Mouse (Mus musculus) layer of hippocampus, adult 9-10 months (tissue): ENCODE results near the gene Retn.

ENCODE experiments used
- DNase-seq: peaks from one replicate; pipeline ENCODE4 v3.0.0; 2022; ENCODE audit warnings: low spot score

The Retn gene

DNA sequence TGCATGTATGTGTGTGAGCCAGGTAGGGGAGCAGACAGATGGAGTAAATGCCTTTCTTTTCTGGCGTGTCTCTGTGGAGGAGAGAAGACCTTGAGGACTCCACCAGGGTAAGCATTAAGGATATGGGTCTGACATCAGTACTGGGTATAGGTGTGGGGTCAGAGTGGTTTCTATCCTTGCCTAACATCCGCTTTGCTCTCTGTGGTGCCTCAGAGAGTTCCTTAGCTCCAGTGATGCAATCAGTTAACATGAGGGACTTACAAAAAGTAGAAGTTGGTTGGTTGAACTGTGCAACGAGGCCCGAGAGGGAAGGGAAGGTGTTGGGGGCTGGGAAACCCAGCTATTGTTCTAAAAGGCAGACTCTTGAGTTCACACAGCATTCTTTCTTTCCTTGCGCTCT, 8.8 kb downstream of the Retn start:
- DNase-seq = no peak

DNA sequence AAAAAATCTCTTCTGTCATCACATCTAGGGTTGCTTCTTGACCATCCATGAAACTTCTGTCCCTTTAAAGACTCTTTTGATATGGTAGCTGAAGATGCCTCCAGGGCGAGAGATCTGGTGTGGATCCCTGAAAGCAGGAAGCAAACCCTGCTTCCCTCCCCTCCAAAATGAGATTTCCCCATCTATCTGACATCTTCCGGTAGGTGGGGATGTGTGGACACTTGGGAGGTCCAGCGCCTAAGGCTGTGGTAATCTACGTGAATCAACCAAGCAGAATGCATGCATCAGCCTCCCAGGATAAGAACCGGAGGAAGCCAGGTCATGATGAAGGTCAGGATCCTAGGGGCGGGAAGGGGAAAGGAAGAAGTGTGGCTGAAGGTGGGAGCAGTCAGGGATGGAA, 9.9 kb downstream of the Retn start, which contains the start of gene Mcemp1:
Mcemp1 (plus strand) TSS at position 248 of the 400 bp plus-strand sequence.
- no peak for DNase-seq

GRCm38 (mm10) chr8:3670388-3670787, 14.8 kb downstream of the Retn start:
- DNase-seq = no peak

DNA sequence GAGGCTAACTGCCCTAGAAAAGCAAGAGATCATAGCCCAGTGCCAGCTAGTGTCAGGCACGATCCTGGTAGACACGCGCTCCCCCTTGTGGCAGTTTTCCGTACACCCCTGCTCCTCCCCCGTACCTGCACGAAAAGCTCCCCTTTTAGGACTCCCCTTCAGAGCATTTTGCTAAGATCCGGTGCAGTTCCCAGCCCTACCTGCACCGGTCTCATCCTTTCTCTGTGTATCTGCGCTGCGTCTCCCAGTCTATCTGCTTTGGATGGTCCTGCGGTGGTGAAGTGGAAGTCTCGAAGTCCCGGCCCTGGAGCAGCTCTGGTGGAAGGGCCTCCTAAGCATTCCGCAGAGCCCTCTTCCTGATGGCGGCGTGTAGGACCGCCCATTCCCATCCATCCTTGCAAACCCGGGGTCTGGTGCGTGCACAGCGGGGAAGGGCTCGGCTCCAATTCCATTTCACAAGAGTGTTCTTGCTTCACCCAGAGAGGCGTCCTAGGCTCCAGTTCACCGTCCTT, 16.5 kb downstream of the Retn start, which contains the start of gene Fcor:
Fcor (minus strand) TSS at position 383 of the 512 bp plus-strand sequence.
- DNase-seq = peak; percentile 86

- no peak for DNase-seq
Measured at GRCm38 (mm10) chr8:3674671-3675070, 19.1 kb downstream of the Retn start.

GRCm38 (mm10) chr8:3676131-3676992, 20.8 kb downstream of the Retn start, which contains the start of gene Trappc5:
Gene Trappc5, plus strand, starts transcription at chr8:3676299.
- peak; percentile 93 for DNase-seq

- DNase-seq = no peak
Measured at GRCm38 (mm10) chr8:3676993-3677579, 21.5 kb downstream of the Retn start.

- DNase-seq = no peak
Measured at GRCm38 (mm10) chr8:3678831-3679230, 23.3 kb downstream of the Retn start.

- no peak for DNase-seq
Measured at GRCm38 (mm10) chr8:3679236-3679635, 23.7 kb downstream of the Retn start.

- DNase-seq = no peak
Measured at GRCm38 (mm10) chr8:3679656-3680055, 24.1 kb downstream of the Retn start.

DNA sequence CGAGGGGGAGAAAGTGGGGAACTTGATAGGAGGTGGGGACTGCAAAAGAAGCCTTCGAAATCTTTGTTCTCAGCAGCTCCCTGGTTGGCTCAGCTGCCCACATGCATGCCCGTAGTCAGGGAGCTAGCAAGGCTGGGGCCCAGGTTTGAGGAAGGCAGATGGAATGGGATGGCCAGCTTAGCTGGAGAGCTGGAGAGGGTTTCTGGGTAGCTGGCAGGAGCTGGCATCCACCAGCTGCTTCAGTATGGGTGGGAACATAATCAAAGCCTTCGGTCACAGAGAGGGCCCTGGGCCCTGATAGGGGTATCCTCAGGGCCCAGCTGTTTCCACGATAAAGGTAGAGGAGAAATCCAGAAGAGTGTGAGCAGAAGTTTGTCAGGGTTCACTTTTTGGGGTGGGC, 26.9 kb downstream of the Retn start:
- DNase-seq = no peak

GRCm38 (mm10) chr8:3683408-3684176, 28.0 kb downstream of the Retn start:
- DNase-seq = no peak

DNA sequence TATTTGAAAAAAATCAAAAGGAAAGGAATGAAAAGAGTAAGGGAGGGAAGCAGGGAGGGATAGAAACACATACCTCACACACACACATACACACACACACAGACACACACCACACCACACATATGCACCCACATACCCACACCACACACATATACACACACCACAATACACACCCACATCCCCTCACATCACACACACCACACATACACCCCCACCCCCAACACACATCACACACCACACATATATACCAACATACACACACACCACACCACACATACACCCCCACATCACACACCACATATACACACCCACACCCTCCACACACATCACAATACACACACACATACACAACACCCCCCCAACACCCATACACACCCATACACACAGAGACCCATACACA, 29.0 kb downstream of the Retn start:
- DNase-seq = no peak

- no peak for DNase-seq
Measured at GRCm38 (mm10) chr8:3685422-3685821, 29.9 kb downstream of the Retn start.

DNA sequence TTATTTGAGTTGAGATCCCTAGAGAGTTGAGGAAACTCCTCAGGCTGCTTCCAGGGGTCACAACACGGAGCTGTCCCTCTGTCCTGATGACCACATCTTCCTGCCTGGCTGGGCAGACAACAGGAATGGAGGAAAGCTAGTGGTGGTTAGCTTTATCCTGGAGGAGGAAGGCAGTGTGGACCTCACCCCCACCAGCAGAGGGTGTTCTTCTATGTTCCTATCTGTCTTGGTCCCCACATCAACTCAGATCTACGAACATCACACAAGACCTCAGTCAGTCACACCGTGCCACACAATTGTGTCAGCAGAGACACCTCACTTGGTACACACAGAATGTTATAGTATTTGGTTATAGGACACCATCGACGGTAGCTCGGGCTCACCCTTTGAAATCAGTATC, 32.0 kb downstream of the Retn start:
- no peak for DNase-seq

DNA sequence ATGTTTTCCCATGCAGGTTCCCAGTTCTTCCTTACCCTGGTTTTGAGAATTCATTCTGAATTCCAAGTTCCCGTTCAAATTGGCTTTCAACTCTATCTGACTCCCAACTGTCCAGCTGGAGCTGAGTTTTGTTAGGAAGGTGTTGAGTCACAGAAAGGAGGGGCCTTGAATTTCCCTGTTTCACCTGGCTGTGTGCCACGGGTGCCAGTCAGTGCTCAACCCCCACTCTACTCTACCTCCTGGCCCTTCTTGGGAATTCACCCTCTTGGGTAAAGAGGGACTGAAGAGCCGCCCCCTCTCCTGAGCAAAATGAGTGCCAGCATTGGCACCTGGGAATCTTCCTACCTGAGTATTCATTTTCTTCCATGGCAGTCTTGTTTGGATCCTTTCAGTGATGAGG, 35.2 kb downstream of the Retn start:
- no peak for DNase-seq

DNA sequence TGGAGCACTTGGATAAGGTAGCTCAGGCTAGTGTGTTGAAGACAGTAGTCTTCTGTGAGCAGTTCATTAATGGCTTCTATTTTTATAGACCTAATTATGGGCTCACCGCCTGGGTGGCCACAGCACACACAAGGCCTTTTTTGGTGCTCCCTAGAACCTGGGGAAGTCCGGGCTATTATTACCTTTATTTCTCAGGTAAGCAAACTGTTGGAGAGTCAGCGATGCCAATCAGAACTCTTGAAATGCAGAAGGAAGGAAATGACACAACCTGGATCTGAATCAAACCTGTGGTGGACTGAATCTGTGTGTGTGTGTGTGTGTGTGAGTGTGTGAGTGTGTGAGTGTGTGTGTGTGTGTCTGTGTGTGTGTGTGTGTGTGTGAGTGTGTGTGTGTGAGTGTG, 38.6 kb downstream of the Retn start, which contains the start of gene Fcer2a:
Fcer2a (minus strand) TSS at position 55 of the 400 bp plus-strand sequence.
- DNase-seq = no peak

GRCm38 (mm10) chr8:3701491-3701890, 45.9 kb downstream of the Retn start:
- no peak for DNase-seq

DNA sequence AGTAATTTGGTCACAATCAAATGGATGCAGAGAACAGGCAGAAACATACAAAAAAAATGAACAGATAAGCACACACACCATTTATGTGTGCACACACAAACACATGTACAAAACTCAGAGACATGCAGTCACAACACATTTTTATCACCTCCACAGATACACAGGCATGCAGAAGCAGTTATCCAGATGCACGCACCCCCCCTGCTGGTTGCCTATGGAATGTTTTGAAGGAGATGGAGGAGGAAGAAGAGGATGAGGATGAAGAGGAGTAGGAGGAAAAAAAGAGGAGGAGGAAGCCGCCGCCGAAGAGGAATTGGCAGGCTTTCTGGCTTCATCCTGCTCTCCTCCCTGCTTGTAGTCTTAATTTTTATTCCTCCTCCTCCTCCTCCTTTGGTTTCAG, 50.1 kb downstream of the Retn start:
- DNase-seq = no peak

DNA sequence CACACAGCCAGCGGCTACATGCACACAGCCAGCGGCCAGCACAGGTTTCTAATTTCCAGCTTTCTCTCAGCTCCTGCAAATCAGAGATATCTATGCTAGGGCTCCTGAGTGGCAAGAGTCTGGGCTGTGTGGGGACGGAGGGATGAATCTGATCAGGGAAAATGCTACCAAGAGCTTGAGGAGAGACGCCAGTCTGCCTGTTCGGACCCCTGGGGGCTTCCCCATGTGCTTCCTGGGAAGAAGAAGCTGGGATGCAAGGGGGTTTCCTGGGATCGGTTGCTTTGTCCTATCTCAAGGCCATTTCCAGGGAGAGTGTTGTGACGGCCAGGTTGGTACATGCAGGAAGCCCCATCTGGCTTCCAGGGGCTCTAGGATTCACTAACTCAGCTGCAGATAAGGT, 52.0 kb downstream of the Retn start:
- DNase-seq = no peak
